Mouse (Mus musculus) gonadal fat pad, adult 2 months (tissue): ENCODE measurements around the gene Hnrnpm. TPM values are rescaled to one million over a fixed set of nuclear protein-coding genes. Genes with fewer than 3 reads are reported as not detected.

Source experiments
- DNase-seq: peaks from one replicate; pipeline ENCODE4 v3.0.0-alpha.2; 2012; ENCODE audit warnings: low read depth
- polyA plus RNA-seq: library from polyadenylated mRNA; depleted of rRNA; stranded (reverse); fragments of >200 nt; gene quantifications from 2 replicates; pipeline ENCODE4 v1.2.3, GENCODE M21; 2012; rRNA removed

Hnrnpm gene
- polyA plus RNA-seq, 1 experiment = 57.0 TPM

- no peak for DNase-seq
Observed at GRCm38 (mm10) chr17:33597271-33597670, 89.4 kb downstream of the Hnrnpm start.

Other genes starting within 250 kb of the Hnrnpm start
- gene Adamts10, start 162.7 kb downstream of the Hnrnpm start, polyA plus RNA-seq = 60.2 and 69.4 TPM in 2 replicates
- gene Myo1f, start 131.2 kb downstream of the Hnrnpm start, polyA plus RNA-seq = 6.2 TPM in 2 replicates
- gene Zfp414, start 57.8 kb downstream of the Hnrnpm start, polyA plus RNA-seq = 57.6 and 65.0 TPM in 2 replicates
- 0.60 and 0.97 TPM in 2 replicates for gene Pram1, start 48.8 kb downstream of the Hnrnpm start, polyA plus RNA-seq
- 93.7 and 135 TPM in 2 replicates for gene March2, start 31.8 kb upstream of the Hnrnpm start, polyA plus RNA-seq
- gene Rab11b, start 73.7 kb upstream of the Hnrnpm start, polyA plus RNA-seq = 288 and 307 TPM in 2 replicates
- 171 and 402 TPM in 2 replicates for gene Angptl4, start 95.0 kb upstream of the Hnrnpm start, polyA plus RNA-seq
- gene Kank3, start 123.7 kb upstream of the Hnrnpm start, polyA plus RNA-seq = 106 and 146 TPM in 2 replicates
- 823 and 990 TPM in 2 replicates for gene Rps28, start 137.7 kb upstream of the Hnrnpm start, polyA plus RNA-seq
- gene Ndufa7, start 137.7 kb upstream of the Hnrnpm start, polyA plus RNA-seq = 564 and 606 TPM in 2 replicates
- 107 and 143 TPM in 2 replicates for gene Cd320, start 156.2 kb upstream of the Hnrnpm start, polyA plus RNA-seq
- not detected in 2 replicates for gene Gm7029, start 187.0 kb upstream of the Hnrnpm start, polyA plus RNA-seq
- 2.4 TPM in 2 replicates for gene Kifc1, start 203.8 kb upstream of the Hnrnpm start, polyA plus RNA-seq
- gene Platr17, start 218.3 kb upstream of the Hnrnpm start, polyA plus RNA-seq = not detected in 2 replicates
- 36.7 and 45.8 TPM in 2 replicates for gene Daxx, start 222.6 kb upstream of the Hnrnpm start, polyA plus RNA-seq
- gene Tapbp, start 229.0 kb upstream of the Hnrnpm start, polyA plus RNA-seq = 148 and 171 TPM in 2 replicates
- gene Zbtb22, start 229.0 kb upstream of the Hnrnpm start, polyA plus RNA-seq = 46.7 and 60.7 TPM in 2 replicates
- 117 and 144 TPM in 2 replicates for gene Rgl2, start 242.7 kb upstream of the Hnrnpm start, polyA plus RNA-seq